Mouse (Mus musculus) liver, embryonic 15.5 days (tissue): ENCODE results near the gene Tbc1d10a. TPM values are rescaled to one million over a fixed set of nuclear protein-coding genes. Genes with fewer than 3 reads are reported as not detected.
A peak's percentile ranks its signal among the peaks of the same experiment; 100 is the strongest.

ENCODE experiments used
- ATAC-seq: fragments of 200-750 bp; cut with Nextera tagmentation; 2 replicates; pipeline ENCODE4 v1.8.0; 2017; ENCODE audit warnings: moderate number of reproducible peaks, mild to moderate bottlenecking, moderate library complexity; ENCODE audit not compliant: insufficient read depth
- H3K27ac ChIP-seq: fragments of 300-500 bp; sonication (generic); replicated peaks from 2 replicates; pipeline ENCODE4 v1.5.1; 2015; ENCODE audit warnings: mild to moderate bottlenecking, inconsistent platforms
- H3K27me3 ChIP-seq: fragments of 300-500 bp; sonication (generic); 2 replicates; pipeline ENCODE4 v1.6.1; 2015; ENCODE audit warnings: mild to moderate bottlenecking, inconsistent platforms
- H3K36me3 ChIP-seq: fragments of 300-500 bp; sonication (generic); replicated peaks from 2 replicates; pipeline ENCODE4 v1.6.1; 2015; ENCODE audit warnings: moderate library complexity, mild to moderate bottlenecking, inconsistent platforms
- H3K4me1 ChIP-seq: fragments of 300-500 bp; sonication (generic); replicated peaks from 2 replicates; pipeline ENCODE4 v1.6.1; 2015; ENCODE audit warnings: inconsistent platforms
- H3K4me2 ChIP-seq: fragments of 300-500 bp; sonication (generic); 2 replicates; pipeline ENCODE4 v1.6.1; 2015; ENCODE audit warnings: moderate library complexity, mild to moderate bottlenecking, inconsistent platforms
- H3K4me3 ChIP-seq: fragments of 300-500 bp; sonication (generic); replicated peaks from 2 replicates; pipeline ENCODE4 v1.5.1; 2015; ENCODE audit warnings: mild to moderate bottlenecking, inconsistent platforms
- H3K9ac ChIP-seq: fragments of 300-500 bp; sonication (generic); 2 replicates; pipeline ENCODE4 v1.6.1; 2015; ENCODE audit warnings: moderate library complexity, mild to moderate bottlenecking, inconsistent platforms
- H3K9me3 ChIP-seq: fragments of 300-500 bp; sonication (generic); replicated peaks from 2 replicates; pipeline ENCODE4 v1.6.1; 2016; ENCODE audit warnings: inconsistent platforms
- WGBS: fragments of 180-500 bp; shearing (Covaris S2); methylation state at CpG from one replicate; pipeline ENCODE4 v1.1.7; 2015; ENCODE audit warnings: mixed read lengths; ENCODE audit not compliant: insufficient replicate concordance; 5-methylcytosine and 5-hydroxymethylcytosine counted together
- polyA plus RNA-seq: library from polyadenylated mRNA; unstranded; fragments of >200 nt; fragmentation: Nextera tagmentation; extraction: Ambion mirVana; gene quantifications from 2 replicates; pipeline ENCODE4 v1.2.1, GENCODE M21; 2015

Gene Tbc1d10a
- polyA plus RNA-seq, 1 experiment from 2014 or later: 7.0 TPM

DNA sequence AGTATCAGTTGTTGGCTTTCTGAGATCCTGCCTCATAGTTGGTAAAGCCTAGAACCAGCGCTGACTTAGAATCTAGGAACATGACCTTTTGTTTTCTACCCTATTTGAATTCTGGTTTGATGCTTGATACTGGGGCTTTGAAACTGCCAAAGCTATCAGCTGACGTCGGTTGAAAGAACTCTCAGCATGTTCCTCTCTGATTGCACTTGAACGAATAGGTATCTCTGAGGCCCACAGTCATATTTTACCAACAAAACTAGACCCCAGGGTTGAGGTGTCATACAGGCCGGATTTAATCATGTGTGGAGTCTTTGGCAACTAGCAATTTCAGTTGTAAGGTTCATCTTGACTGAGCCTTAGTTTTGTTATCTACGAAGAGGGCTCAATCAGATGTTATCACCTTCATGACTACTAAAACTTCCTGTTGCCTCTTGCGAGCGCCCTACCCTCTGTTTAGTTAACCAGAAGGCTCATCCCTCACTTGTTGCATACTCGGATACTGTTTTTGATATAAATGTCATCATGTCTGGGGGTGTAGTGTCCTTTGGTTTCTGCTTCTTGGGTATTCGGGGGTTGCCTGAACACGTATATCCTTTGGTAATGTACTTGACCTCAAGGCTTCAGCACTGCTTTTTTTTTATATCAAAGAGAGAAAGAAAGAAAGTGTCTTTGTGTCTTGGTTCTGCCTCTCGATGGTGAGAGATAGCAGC is 16.6 kb downstream of the Tbc1d10a start:
- no peak overlapping the region for H3K4me2 ChIP-seq
- ATAC-seq: no peak
- H3K27ac ChIP-seq: 0 out of 2 replicates have a peak overlapping the region, but pooled peaks have one; percentile 24
- no peak overlapping the region for H3K4me3 ChIP-seq
- no peaks in the 10 kb centered on the region for H3K27me3 ChIP-seq
- 0 out of 2 replicates have a peak, but pooled peaks cover 8% of the 10 kb centered on the region for H3K36me3 ChIP-seq
- no peak overlapping the region for H3K9ac ChIP-seq
- peaks cover 10% of the 10 kb centered on the region for H3K4me1 ChIP-seq
- H3K9me3 ChIP-seq: no peaks in the 10 kb centered on the region
- WGBS: 36% methylated on average over 12 of the region's 12 CpGs

DNA sequence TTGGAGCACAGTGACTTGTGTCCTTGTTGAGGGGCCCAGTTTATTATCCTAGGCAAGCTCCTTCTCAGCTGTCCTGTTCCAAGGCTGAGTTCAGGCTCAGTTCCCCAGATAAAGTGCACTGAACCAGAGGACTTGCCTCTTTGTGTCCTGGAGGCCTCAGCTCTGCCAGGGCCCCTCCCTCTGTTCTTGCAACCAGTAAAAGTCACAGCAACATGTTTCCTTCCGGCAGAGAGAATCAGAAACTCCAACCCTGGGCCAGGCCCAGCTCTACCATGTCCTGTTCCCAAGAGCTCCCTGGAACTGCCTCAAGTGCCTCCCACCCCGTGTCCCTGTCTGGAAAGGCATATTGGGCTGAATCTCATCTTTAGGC is 17.1 kb downstream of the Tbc1d10a start:
- Histone ChIP-seq H3K9me3 (no peaks in the 10 kb centered on the region), H3K36me3 (peaks cover 8% of the 10 kb centered on the region; the same call in 1 of the 2 replicates), H3K27ac (0 out of 2 replicates have a peak overlapping the region, but pooled peaks have one; percentile 24), H3K4me2 (no peak overlapping the region), H3K27me3 (no peaks in the 10 kb centered on the region), H3K4me1 (peaks cover 10% of the 10 kb centered on the region), H3K4me3 (no peak overlapping the region), H3K9ac (no peak overlapping the region)
- ATAC-seq: peak; percentile 42; the same call in 1 of the 2 replicates
- WGBS: 28% methylated on average over 2 of the region's 2 CpGs

DNA sequence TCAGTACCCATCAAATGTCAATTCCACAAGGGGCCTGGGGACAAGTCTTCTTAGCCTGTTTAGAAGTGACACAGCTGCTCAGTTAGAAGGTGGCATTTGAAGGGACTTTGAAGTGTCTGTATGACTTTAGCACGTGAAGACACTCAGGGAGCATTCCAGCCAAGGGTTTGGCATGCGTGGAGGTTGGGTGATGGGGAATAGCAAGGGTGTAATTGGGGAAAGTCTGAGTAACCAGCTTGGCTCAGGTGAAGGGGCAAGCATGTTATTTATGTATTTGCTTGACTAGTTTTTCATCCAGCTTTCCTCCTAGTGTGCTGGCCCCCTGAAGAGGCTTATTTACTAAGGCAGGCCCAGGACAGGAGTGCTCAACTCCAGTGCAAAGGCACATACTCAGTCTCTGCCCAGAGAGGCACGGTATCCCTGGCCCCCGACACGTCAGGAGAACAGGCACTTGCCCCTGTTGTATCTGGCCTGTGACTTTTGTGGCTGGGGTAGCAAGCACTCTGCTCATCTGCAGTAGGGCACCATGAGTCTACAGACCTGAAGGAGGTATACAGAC is 18.6 kb downstream of the Tbc1d10a start:
- Histone ChIP-seq H3K4me3 (no peak overlapping the region), H3K9me3 (no peaks in the 10 kb centered on the region), H3K9ac (no peak overlapping the region), H3K4me1 (peaks cover 10% of the 10 kb centered on the region), H3K4me2 (no peak overlapping the region), H3K27ac (no peak overlapping the region), H3K36me3 (peaks cover 8% of the 10 kb centered on the region; the same call in 1 of the 2 replicates), H3K27me3 (no peaks in the 10 kb centered on the region)
- ATAC-seq: no peak
- 77% methylated on average over 5 of the region's 5 CpGs for WGBS

DNA sequence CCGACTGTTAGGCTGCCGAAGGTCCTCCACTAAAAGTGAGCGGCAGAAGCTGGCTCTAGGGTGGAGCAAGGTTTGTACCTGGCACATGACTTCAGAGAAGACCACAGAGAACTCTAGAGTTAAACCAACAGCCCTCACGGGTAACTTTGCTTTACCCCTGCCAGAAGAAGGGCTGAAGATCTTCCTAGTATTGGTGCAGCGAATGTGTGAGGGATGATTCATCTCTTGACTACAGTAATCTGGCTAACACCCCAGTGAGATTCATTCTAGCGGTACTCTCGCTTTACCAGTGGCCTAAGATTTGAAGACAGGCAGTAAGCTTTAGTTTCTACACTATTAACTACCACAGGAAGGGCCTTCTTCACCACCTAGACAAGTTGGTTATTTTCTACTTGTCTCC is 19.4 kb downstream of the Tbc1d10a start:
- H3K9me3 ChIP-seq: no peaks in the 10 kb centered on the region
- ATAC-seq: no peak
- 72% methylated on average over 7 of the region's 7 CpGs for WGBS

DNA sequence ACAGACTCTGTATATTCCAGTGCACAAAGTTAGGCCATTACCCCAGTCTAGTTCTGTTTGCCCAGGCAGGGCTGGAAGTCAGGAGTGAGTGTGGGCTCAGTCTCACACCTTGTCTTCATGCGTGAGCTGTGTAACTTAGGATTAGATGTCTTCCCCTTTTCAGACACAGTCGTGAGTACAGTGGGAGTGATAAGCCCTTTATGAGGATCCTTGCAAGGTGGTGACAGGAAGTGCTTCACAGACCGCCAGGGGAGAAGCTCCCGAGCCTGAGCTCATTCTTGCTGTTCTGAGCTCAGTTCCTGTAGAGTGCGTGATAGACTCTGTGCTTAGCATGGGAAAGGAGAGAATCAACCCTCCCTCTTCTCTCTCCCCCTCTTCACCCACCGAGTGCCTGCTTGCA is 20.0 kb downstream of the Tbc1d10a start:
- Histone ChIP-seq H3K4me2 (no peak overlapping the region), H3K4me3 (no peak overlapping the region), H3K9me3 (no peaks in the 10 kb centered on the region), H3K4me1 (peaks cover 10% of the 10 kb centered on the region), H3K27me3 (no peaks in the 10 kb centered on the region), H3K36me3 (peaks cover 14% of the 10 kb centered on the region; the same call in 1 of the 2 replicates), H3K27ac (no peak overlapping the region), H3K9ac (no peak overlapping the region)
- WGBS: 31% methylated on average over 6 of the region's 6 CpGs
- ATAC-seq: no peak

More for the DNA sequence above, 19.4 kb downstream of the Tbc1d10a start:
- H3K27ac ChIP-seq: no peak overlapping the region
- H3K4me2 ChIP-seq: no peak overlapping the region
- peaks cover 14% of the 10 kb centered on the region; the same call in 1 of the 2 replicates for H3K36me3 ChIP-seq
- no peaks in the 10 kb centered on the region for H3K27me3 ChIP-seq
- H3K4me1 ChIP-seq: peaks cover 10% of the 10 kb centered on the region
- H3K4me3 ChIP-seq: no peak overlapping the region
- no peak overlapping the region for H3K9ac ChIP-seq

DNA sequence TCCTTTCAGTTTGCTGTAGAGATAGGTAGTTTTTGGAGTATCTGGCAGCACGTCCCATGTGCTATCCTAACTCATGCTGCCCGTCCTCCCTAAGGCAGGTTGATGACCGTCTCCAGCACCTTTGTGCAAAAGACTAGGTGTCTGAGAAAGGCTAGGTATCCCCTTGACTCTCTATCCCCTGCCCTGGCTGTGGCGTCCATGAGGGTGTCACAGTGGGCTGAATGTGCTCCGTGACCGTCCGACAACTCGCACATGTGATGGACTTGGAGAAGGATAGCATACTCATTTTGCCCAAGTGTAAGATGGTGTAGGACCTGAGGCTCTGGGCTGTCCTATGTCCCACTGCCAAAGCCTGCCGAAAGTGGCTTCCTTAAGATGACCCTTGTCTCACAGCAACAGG is 21.1 kb downstream of the Tbc1d10a start:
- H3K27me3 ChIP-seq: no peaks in the 10 kb centered on the region
- H3K27ac ChIP-seq: no peak overlapping the region
- 74% methylated on average over 9 of the region's 9 CpGs for WGBS
- H3K4me2 ChIP-seq: no peak overlapping the region
- ATAC-seq: no peak
- peaks cover 10% of the 10 kb centered on the region for H3K4me1 ChIP-seq
- H3K9ac ChIP-seq: no peak overlapping the region
- H3K4me3 ChIP-seq: no peak overlapping the region
- no peaks in the 10 kb centered on the region for H3K9me3 ChIP-seq
- peaks cover 14% of the 10 kb centered on the region for H3K36me3 ChIP-seq

DNA sequence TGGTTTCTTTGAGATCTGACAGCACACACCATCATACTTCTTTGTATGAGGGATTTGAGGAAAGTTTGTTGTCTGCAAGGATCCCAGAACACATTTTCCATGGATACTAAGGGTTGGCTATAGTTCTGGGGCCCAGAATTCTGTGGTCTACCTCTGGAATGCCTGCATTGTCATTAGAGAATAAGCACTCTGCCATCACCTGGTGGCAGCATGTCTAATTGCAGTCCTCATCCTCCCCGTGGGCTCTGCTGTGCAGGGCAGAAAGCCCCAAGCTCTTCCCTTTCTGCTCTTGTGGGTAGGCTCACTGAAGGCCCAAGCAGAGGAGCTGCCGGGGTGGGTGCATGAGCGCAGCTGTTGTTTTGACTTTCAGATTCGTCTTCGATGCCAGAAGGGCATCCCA is 23.0 kb downstream of the Tbc1d10a start:
- ATAC-seq: no peak
- WGBS: 70% methylated on average over 5 of the region's 5 CpGs

DNA sequence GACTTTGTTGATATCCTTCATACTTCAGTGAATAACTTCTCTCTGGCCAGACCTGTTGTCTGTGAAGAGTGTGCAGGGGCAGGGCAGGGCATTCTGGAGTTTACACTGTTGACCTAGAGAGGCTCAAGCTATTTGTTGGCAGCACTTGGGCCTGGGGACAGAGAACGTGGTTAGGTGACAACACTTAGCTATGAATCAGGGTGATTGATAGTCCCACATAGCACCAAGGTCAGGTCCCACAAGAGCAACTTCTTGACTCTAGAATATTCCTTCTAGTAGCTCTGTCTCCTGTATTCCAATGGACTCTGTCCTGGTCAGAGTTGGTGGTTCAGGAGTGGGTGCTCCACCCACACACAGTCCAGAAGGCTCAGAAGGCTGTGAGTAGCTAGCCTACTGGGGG is 24.2 kb downstream of the Tbc1d10a start:
- H3K27me3 ChIP-seq: no peaks in the 10 kb centered on the region
- peaks cover 30% of the 10 kb centered on the region for H3K36me3 ChIP-seq
- H3K9ac ChIP-seq: no peak overlapping the region
- H3K9me3 ChIP-seq: no peaks in the 10 kb centered on the region
- H3K4me1 ChIP-seq: no peaks in the 10 kb centered on the region
- H3K4me2 ChIP-seq: no peak overlapping the region
- no peak overlapping the region for H3K27ac ChIP-seq
- 78% methylated on average over 1 of the region's 1 CpGs for WGBS
- H3K4me3 ChIP-seq: no peak overlapping the region
- no peak for ATAC-seq

More for the DNA sequence above, 23.0 kb downstream of the Tbc1d10a start:
- Histone ChIP-seq H3K9ac (no peak overlapping the region), H3K36me3 (peaks cover 25% of the 10 kb centered on the region), H3K4me3 (no peak overlapping the region), H3K27ac (no peak overlapping the region), H3K4me2 (no peak overlapping the region), H3K27me3 (no peaks in the 10 kb centered on the region), H3K9me3 (no peaks in the 10 kb centered on the region), H3K4me1 (no peaks in the 10 kb centered on the region)

DNA sequence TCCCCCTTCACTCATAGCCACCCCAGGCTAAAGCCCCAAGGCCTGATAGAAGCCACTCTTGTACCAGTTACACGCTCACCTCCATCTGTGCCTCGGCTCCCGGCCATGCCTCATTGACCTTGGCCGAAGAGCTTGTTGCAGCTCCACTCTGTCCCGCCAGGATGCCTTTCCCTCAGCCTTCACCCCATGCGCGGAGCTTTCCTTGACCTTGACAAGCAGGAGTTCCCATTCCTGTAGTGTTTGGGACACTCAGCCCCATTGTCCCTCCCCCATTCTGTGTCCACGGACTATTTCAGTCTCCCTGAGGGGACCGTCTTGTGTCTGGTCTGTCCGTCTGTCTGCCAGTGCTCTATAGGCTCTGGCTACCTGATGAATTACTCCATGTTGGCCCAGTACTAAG is 26.5 kb downstream of the Tbc1d10a start:
- ATAC-seq: no peak
- H3K4me2 ChIP-seq: no peak overlapping the region
- peaks cover under 1% of the 10 kb centered on the region; the same call in 1 of the 2 replicates for H3K27me3 ChIP-seq
- H3K4me3 ChIP-seq: no peak overlapping the region
- H3K4me1 ChIP-seq: peaks cover 8% of the 10 kb centered on the region
- no peak overlapping the region for H3K9ac ChIP-seq
- no peaks in the 10 kb centered on the region for H3K9me3 ChIP-seq
- no peak overlapping the region for H3K27ac ChIP-seq
- peaks cover 23% of the 10 kb centered on the region for H3K36me3 ChIP-seq
- WGBS: 84% methylated on average over 10 of the region's 10 CpGs

DNA sequence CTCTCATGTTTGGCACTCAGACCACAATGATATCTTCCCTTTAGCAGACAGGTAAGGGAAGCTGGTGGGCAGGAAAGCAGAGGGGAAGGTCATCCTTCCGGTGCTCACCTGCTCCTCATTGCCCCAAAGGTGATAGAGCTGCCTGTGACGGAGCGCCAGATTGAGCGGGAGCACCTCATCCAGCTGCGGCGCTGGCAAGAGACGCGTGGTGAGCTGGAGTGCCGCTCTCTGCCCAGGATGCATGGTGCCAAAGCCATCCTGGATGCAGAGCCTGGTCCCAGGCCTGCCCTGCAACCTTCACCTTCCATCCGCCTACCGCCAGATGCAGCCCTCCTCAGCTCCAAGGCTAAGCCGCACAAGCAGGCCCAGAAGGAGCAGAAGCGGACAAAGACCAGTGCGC is 28.0 kb downstream of the Tbc1d10a start:
- Histone ChIP-seq H3K9ac (no peak overlapping the region), H3K4me1 (peaks cover 21% of the 10 kb centered on the region), H3K4me2 (no peak overlapping the region), H3K27ac (no peak overlapping the region), H3K9me3 (no peaks in the 10 kb centered on the region), H3K27me3 (peaks cover 15% of the 10 kb centered on the region), H3K4me3 (no peak overlapping the region), H3K36me3 (peaks cover 23% of the 10 kb centered on the region)
- WGBS: 84% methylated on average over 14 of the region's 14 CpGs
- ATAC-seq: no peak

DNA sequence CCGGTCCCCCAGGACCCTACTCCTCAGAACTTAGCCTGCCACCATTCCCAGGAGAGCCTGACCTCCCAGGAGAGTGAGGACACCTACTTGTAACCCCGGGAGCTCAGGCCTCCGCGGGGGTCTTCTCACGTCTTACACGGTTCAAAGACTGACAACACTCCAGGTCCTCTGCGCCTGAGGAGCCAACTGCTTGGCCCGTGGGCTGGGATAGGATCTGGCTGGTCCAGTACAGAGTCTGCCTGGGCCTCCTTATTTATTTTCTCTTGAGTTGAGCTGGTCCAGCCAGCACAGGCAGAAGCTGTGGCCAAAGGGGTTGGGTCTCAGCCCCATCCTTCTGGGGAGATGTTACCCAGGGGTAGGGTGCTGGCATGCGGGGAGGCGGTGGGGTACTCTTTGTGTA is 28.5 kb downstream of the Tbc1d10a start:
- H3K27me3 ChIP-seq: peaks cover 18% of the 10 kb centered on the region
- WGBS: 66% methylated on average over 10 of the region's 10 CpGs
- H3K9ac ChIP-seq: no peak overlapping the region
- H3K27ac ChIP-seq: no peak overlapping the region
- H3K36me3 ChIP-seq: peaks cover 23% of the 10 kb centered on the region
- no peak for ATAC-seq
- H3K4me1 ChIP-seq: peaks cover 26% of the 10 kb centered on the region
- no peak overlapping the region for H3K4me2 ChIP-seq
- H3K4me3 ChIP-seq: no peak overlapping the region
- no peaks in the 10 kb centered on the region for H3K9me3 ChIP-seq
